Mouse (Mus musculus) lung, embryonic 14.5 days (tissue): ENCODE measurements around the gene Sox15. TPM values are rescaled to one million over a fixed set of nuclear protein-coding genes. Genes with fewer than 3 reads are reported as not detected.

Experiments used
- ATAC-seq: fragments of 200-750 bp; cut with Nextera tagmentation; 2 replicates; pipeline ENCODE4 v1.8.0; 2017; ENCODE audit warnings: mild to moderate bottlenecking, moderate TSS enrichment, moderate library complexity; ENCODE audit not compliant: insufficient read depth
- DNase-seq: peaks from one replicate; pipeline ENCODE4 v3.0.0-alpha.2; 2015
- H3K27ac ChIP-seq: fragments of 300-500 bp; sonication (generic); 2 replicates; pipeline ENCODE4 v1.5.1; 2014; ENCODE audit warnings: low read depth, mild to moderate bottlenecking, moderate library complexity
- H3K27me3 ChIP-seq: fragments of 300-500 bp; sonication (generic); 2 replicates; pipeline ENCODE4 v1.6.1; 2014; ENCODE audit warnings: low read length, control low read depth; ENCODE audit not compliant: insufficient read depth
- H3K36me3 ChIP-seq: fragments of 300-500 bp; sonication (generic); 2 replicates; pipeline ENCODE4 v1.6.1; 2014; ENCODE audit warnings: control low read depth; ENCODE audit not compliant: insufficient read depth
- H3K4me1 ChIP-seq: fragments of 300-500 bp; sonication (generic); 2 replicates; pipeline ENCODE4 v1.6.1; 2014; ENCODE audit warnings: antibody characterized with exemption, control low read depth; ENCODE audit not compliant: insufficient read depth
- H3K4me2 ChIP-seq: fragments of 300-500 bp; sonication (generic); 2 replicates; pipeline ENCODE4 v1.6.1; 2014; ENCODE audit warnings: mild to moderate bottlenecking
- H3K4me3 ChIP-seq: fragments of 300-500 bp; sonication (generic); 2 replicates; pipeline ENCODE4 v1.5.1; 2014; ENCODE audit warnings: low read depth, low read length
- H3K9ac ChIP-seq: fragments of 300-500 bp; sonication (generic); 2 replicates; pipeline ENCODE4 v1.6.1; 2014
- H3K9me3 ChIP-seq: fragments of 300-500 bp; sonication (generic); 2 replicates; pipeline ENCODE4 v1.6.1; 2016; ENCODE audit warnings: low read depth, low read length, control low read depth
- CTCF ChIP-seq: IDR thresholded peaks from 2 replicates; pipeline ENCODE4 v1.5.1; 2016; ENCODE audit warnings: antibody characterized with exemption, low read depth
- WGBS: fragments of 180-500 bp; shearing (Covaris S2); extraction: QIAGEN DNeasy Blood & Tissue Kit; methylation state at CpG from one replicate; pipeline ENCODE4 v1.1.7; 2014; 5-methylcytosine and 5-hydroxymethylcytosine counted together
- polyA plus RNA-seq: library from polyadenylated mRNA; unstranded; fragments of >200 nt; fragmentation: Nextera tagmentation; extraction: Ambion mirVana; gene quantifications from 2 replicates; pipeline ENCODE4 v1.2.1, GENCODE M21; 2014

Sox15 gene
- polyA plus RNA-seq, 1 experiment from 2014 or later = not detected

GRCm38 (mm10) chr11:69684936-69685335 is 29.8 kb downstream of the Sox15 start:
- Histone ChIP-seq H3K9me3 (no peaks in the 10 kb centered on the region), H3K27me3 (no peaks in the 10 kb centered on the region), H3K9ac (no peak overlapping the region), H3K4me1 (peaks cover 18% of the 10 kb centered on the region), H3K4me3 (no peak overlapping the region), H3K27ac (no peak overlapping the region), H3K36me3 (peaks cover 8% of the 10 kb centered on the region), H3K4me2 (no peak overlapping the region)
- ATAC-seq (no peak), DNase-seq (no peak)
- 80% methylated on average over 6 of the region's 6 CpGs for WGBS
- no peak for TF ChIP-seq CTCF

- no peak for TF ChIP-seq CTCF
- H3K4me2 ChIP-seq = peak within 1 kb of the TSS; percentile 36; the same call in 1 of the 2 replicates
- H3K27ac ChIP-seq = peak within 1 kb of the TSS; percentile 77
- ATAC-seq (no peak), DNase-seq (peak; percentile 77)
- no peaks in the 10 kb centered on the region for H3K27me3 ChIP-seq
- 0 out of 2 replicates have a peak, but pooled peaks cover under 1% of the 10 kb centered on the region for H3K36me3 ChIP-seq
- H3K4me3 ChIP-seq = no peak within 1 kb of the TSS
- peak within 1 kb of the TSS; percentile 39 for H3K9ac ChIP-seq
- 64% methylated on average over 10 of the region's 10 CpGs for WGBS
- H3K9me3 ChIP-seq = no peaks in the 10 kb centered on the region
- peaks cover 15% of the 10 kb centered on the region for H3K4me1 ChIP-seq
These were observed 30.5 kb downstream of the Sox15 start, which contains the start of gene Tnfsf13 for GRCm38 (mm10) chr11:69685526-69686148. Gene Tnfsf13, minus strand, starts transcription at chr11:69685784.

GRCm38 (mm10) chr11:69686377-69686776 is 31.3 kb downstream of the Sox15 start:
- Histone ChIP-seq H3K4me1 (peaks cover 12% of the 10 kb centered on the region), H3K9me3 (no peaks in the 10 kb centered on the region), H3K4me3 (no peak overlapping the region), H3K4me2 (peak overlapping the region; percentile 36; the same call in 1 of the 2 replicates), H3K36me3 (no peaks in the 10 kb centered on the region), H3K27ac (peak overlapping the region; percentile 77; the same call in 1 of the 2 replicates), H3K27me3 (no peaks in the 10 kb centered on the region), H3K9ac (peak overlapping the region; percentile 39)
- DNase-seq (peak; percentile 85), ATAC-seq (no peak)
- TF ChIP-seq CTCF = no peak
- 11% methylated on average over 4 of the region's 4 CpGs for WGBS

GRCm38 (mm10) chr11:69687061-69687460 is 31.9 kb downstream of the Sox15 start:
- Histone ChIP-seq H3K27ac (peak overlapping the region; percentile 77; the same call in 1 of the 2 replicates), H3K27me3 (no peaks in the 10 kb centered on the region), H3K4me3 (no peak overlapping the region), H3K9ac (peak overlapping the region; percentile 39; the same call in 1 of the 2 replicates), H3K36me3 (no peaks in the 10 kb centered on the region), H3K4me1 (peaks cover 12% of the 10 kb centered on the region), H3K4me2 (peak overlapping the region; percentile 36; the same call in 1 of the 2 replicates), H3K9me3 (no peaks in the 10 kb centered on the region)
- DNase-seq (no peak), ATAC-seq (no peak)
- no peak for TF ChIP-seq CTCF
- WGBS = 48% methylated on average over 5 of the region's 5 CpGs

- 84% methylated on average over 1 of the region's 1 CpGs for WGBS
These were observed 34.8 kb downstream of the Sox15 start for GRCm38 (mm10) chr11:69689891-69690290.

GRCm38 (mm10) chr11:69692196-69692811 is 37.2 kb downstream of the Sox15 start:
- TF ChIP-seq CTCF = no peak
- WGBS = 71% methylated on average over 9 of the region's 9 CpGs
- ATAC-seq = no peak

More at GRCm38 (mm10) chr11:69689891-69690290, 34.8 kb downstream of the Sox15 start:
- peaks cover 12% of the 10 kb centered on the region for H3K4me1 ChIP-seq
- H3K9ac ChIP-seq = no peak overlapping the region
- no peaks in the 10 kb centered on the region for H3K9me3 ChIP-seq
- H3K27me3 ChIP-seq = no peaks in the 10 kb centered on the region
- no peak for TF ChIP-seq CTCF
- no peak overlapping the region for H3K4me3 ChIP-seq
- DNase-seq = no peak
- no peaks in the 10 kb centered on the region for H3K36me3 ChIP-seq
- ATAC-seq = no peak
- H3K4me2 ChIP-seq = no peak overlapping the region
- H3K27ac ChIP-seq = no peak overlapping the region

GRCm38 (mm10) chr11:69692863-69693262 is 37.7 kb downstream of the Sox15 start:
- Histone ChIP-seq H3K9me3 (no peaks in the 10 kb centered on the region), H3K4me2 (no peak overlapping the region), H3K27ac (no peak overlapping the region), H3K27me3 (no peaks in the 10 kb centered on the region), H3K36me3 (no peaks in the 10 kb centered on the region), H3K4me3 (no peak overlapping the region), H3K9ac (no peak overlapping the region), H3K4me1 (no peaks in the 10 kb centered on the region)
- DNase-seq (no peak), ATAC-seq (no peak)
- WGBS = 81% methylated on average over 6 of the region's 6 CpGs
- TF ChIP-seq CTCF = no peak

More at GRCm38 (mm10) chr11:69692196-69692811, 37.2 kb downstream of the Sox15 start:
- Histone ChIP-seq H3K4me3 (no peak overlapping the region), H3K27me3 (no peaks in the 10 kb centered on the region), H3K9ac (no peak overlapping the region), H3K4me2 (no peak overlapping the region), H3K4me1 (no peaks in the 10 kb centered on the region), H3K36me3 (no peaks in the 10 kb centered on the region), H3K27ac (no peak overlapping the region), H3K9me3 (no peaks in the 10 kb centered on the region)
- DNase-seq = no peak
